Mouse (Mus musculus) spleen, adult 12 weeks (tissue): ENCODE measurements around the gene Gm4969.
"Not testable (repeated sequence)": the region's sequence is repeated elsewhere in the genome, so short reads cannot be mapped to it uniquely, and the experiment has no call there.

Experiments
- DNase-seq: peaks from one replicate; pipeline ENCODE4 v3.0.0; 2022; ENCODE audit warnings: low spot score

Gm4969 gene

GRCm38 (mm10) chr7:19118028-19118771 lies at the start of gene Gm4969:
Gene Gm4969, minus strand, starts transcription at chr7:19118368.
- DNase-seq: no peak

- DNase-seq: no peak
Observed at GRCm38 (mm10) chr7:19166990-19167389, 48.8 kb upstream of the Gm4969 start.

GRCm38 (mm10) chr7:19165656-19166423 lies 47.7 kb upstream of the Gm4969 start, which contains the start of gene Gipr:
Gene Gipr, minus strand, starts transcription at chr7:19166127.
- DNase-seq: no peak

- no peak for DNase-seq
Observed at GRCm38 (mm10) chr7:19164978-19165377, 46.8 kb upstream of the Gm4969 start.

- DNase-seq: no peak
Observed at GRCm38 (mm10) chr7:19164189-19164588, 46.0 kb upstream of the Gm4969 start.

- no peak for DNase-seq
Observed at GRCm38 (mm10) chr7:19163752-19164151, 45.6 kb upstream of the Gm4969 start.

- DNase-seq: no peak
Observed at GRCm38 (mm10) chr7:19162928-19163327, 44.8 kb upstream of the Gm4969 start.

- DNase-seq: no peak
Observed at GRCm38 (mm10) chr7:19160115-19160514, 41.9 kb upstream of the Gm4969 start.

GRCm38 (mm10) chr7:19159411-19159810 lies 41.2 kb upstream of the Gm4969 start:
- DNase-seq: no peak

GRCm38 (mm10) chr7:19158601-19159000 lies 40.4 kb upstream of the Gm4969 start:
- DNase-seq: no peak

GRCm38 (mm10) chr7:19157160-19157800 lies 39.1 kb upstream of the Gm4969 start:
- DNase-seq: peak; percentile 80

- no peak for DNase-seq
Observed at GRCm38 (mm10) chr7:19155825-19156475, 37.8 kb upstream of the Gm4969 start.

GRCm38 (mm10) chr7:19154796-19155195 lies 36.6 kb upstream of the Gm4969 start:
- no peak for DNase-seq

GRCm38 (mm10) chr7:19151121-19151520 lies 33.0 kb upstream of the Gm4969 start:
- DNase-seq: not testable (repeated sequence)

GRCm38 (mm10) chr7:19149626-19150025 lies 31.5 kb upstream of the Gm4969 start, which contains the start of gene Snrpd2:
Gene Snrpd2, plus strand, starts transcription at chr7:19149722.
- peak; percentile 93 for DNase-seq

GRCm38 (mm10) chr7:19148875-19149541 lies 30.8 kb upstream of the Gm4969 start, which contains the start of gene Qpctl:
Gene Qpctl, minus strand, starts transcription at chr7:19149291.
- DNase-seq: peak; percentile 97

- DNase-seq: no peak
Observed at GRCm38 (mm10) chr7:19148180-19148874, 30.2 kb upstream of the Gm4969 start.

GRCm38 (mm10) chr7:19147497-19148045 lies 29.4 kb upstream of the Gm4969 start:
- DNase-seq: no peak

GRCm38 (mm10) chr7:19146793-19147192 lies 28.6 kb upstream of the Gm4969 start:
- DNase-seq: no peak

GRCm38 (mm10) chr7:19137380-19137779 lies 19.2 kb upstream of the Gm4969 start:
- DNase-seq: no peak
